Mouse (Mus musculus) cerebellum, postnatal 14 days (tissue): Measurements from ENCODE around the gene Psmc5.
"Not testable (repeated sequence)": the region's sequence is repeated elsewhere in the genome, so short reads cannot be mapped to it uniquely, and the experiment has no call there.

ENCODE experiments used
- DNase-seq, 2 experiments: peaks; one replicate each; pipeline ENCODE4 v3.0.0; 2021; ENCODE audit warnings: mixed read lengths in 2 of 2

Psmc5 gene

DNA sequence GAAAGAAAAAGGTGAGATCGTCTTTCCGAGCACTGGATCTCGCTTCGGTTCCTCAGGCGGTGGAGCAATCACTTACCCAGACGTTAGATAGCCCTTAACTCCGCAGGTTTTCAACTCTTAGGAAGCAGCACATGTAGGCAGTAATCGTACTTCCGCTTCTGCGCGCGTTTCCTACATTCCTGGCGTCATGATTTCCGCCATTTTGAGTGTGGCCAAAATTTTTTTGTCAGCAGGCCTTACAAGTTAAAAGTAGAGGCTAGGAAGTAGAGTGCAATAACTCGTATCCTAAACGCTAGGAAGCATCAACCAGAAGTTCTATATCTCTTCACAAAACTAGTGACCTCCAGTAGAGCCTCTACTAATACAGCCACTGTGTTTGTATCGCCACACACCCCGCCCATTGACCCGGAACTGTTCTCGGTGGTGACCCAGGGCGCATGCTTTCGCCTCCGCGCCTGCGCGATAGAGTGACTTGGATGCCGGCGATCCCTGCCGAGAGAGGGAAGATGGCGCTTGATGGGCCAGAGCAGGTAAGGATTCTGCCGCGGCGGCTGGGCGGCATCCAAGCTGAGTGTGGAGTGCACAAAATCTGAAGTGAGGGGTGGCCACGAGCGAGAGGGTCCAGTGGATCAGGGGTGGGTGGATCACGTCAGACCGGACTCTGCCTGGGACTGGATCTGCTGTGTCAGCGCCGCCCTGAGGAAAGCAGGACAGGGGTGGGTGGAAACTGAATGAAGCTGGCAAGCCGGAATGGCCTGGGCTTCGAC, at the start of gene Psmc5, which contains the start of gene Ftsj3:
Gene Psmc5, plus strand, starts transcription at position 470 of the 767 bp plus-strand sequence.
Gene Ftsj3, minus strand, starts transcription at position 395 of the 767 bp plus-strand sequence.
- DNase-seq: peak; percentile 99

- DNase-seq: no peak
These were observed 43.2 kb upstream of the Psmc5 start for GRCm38 (mm10) chr11:106212771-106213170.

- peak in 1 of 2 experiments; percentile 40 for DNase-seq
These were observed 41.1 kb upstream of the Psmc5 start for GRCm38 (mm10) chr11:106214856-106215255.

DNA sequence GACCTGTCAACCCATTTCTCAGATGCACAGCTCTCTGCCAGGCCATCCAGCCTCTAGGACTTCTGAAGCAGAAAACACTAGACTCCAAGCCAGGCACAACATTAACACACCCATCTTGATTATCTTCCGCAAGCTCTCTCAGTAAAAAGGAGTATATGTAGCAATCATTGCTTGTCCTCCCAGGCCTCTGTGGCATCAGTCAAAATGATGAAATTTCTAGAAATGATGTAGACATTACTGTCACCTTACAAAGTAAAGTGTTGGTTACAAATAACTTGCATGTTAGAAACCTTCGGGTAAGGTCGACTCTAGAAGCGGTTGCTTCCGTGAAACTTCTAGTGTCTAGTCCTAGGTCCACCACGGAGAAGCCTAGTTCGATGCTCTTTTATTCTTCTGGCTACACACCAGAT, 40.5 kb upstream of the Psmc5 start:
- DNase-seq: no peak

DNA sequence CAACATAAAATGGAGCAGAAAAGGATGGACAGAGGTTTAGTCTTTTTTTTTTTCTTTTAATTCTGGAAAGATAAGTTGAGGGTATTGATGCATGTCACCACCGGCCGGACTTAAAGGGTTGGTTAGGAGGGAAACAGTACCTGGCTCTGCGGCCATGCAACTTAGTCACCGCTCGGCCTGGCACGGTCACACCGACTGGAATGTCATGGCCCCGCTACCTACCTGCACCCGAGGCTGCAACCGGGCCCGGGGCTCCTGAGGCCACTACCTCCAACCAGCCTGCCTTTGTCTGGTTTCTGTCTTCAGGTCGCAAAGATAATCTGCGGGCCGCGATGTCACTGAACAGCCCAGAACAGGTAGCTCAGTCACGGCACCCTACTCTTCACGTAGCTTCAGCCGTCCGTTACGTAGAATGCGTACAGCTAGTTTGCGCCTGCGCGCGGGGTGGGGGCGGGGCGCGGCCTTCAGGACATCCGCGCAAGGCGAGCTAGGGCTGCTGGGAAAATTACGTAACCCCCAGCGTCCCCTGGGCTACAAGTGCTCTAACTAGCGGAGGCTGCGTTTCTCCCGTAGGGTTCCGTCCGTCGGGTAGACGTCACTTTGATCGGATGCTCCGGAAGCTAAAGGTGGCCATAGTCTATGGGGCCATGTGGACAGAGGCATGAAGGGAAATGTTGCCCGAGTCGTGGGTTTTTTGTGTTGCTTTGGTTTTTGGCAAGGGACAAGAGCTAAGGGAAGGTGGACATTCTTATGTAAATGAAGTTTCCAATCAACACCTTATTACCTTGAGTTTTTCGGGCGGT, 39.8 kb upstream of the Psmc5 start, which contains the start of gene Ccdc47:
Gene Ccdc47, minus strand, starts transcription at position 418 of the 803 bp plus-strand sequence.
- DNase-seq: peak; percentile 97

DNA sequence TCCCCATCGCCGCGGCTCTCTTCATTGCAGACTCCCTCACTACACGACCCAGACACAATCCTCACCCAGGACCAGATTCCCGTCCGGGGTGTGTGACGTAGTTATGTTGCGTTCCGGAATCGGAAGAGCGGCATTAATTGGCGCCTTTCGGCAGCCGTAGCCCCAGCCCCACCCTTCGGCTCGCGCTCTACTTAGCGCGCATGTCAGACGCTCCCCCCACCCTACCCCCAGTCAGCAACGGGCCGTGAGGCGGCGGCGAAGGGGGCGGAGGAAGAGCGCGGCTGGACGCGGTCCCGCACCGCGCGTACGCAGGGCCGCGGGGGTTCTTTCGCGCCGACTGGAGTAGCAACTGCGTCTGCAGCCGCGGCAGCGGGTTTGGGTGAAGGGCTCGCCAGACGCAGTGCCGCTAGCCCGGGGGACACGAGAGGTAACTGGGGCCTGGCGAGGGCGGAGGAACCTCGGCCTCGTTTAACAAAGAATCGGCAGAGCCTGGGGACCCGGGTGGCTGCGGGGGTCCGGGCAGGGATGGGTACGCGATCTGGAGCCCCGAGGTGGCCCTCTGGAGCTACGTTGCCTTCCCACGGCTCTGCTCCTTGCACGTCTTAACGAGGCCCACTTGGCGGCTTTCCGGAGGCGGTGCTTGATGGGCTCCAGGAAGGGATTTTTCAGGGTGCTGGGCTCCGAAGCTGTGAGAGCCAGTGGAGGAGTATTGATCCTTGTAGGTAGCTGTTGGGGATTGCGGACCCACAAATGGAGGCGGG, 39.0 kb upstream of the Psmc5 start, which contains the start of gene Ddx42:
Gene Ddx42, plus strand, starts transcription at position 197 of the 761 bp plus-strand sequence.
- DNase-seq: peak; percentile 94

GRCm38 (mm10) chr11:106220603-106221002, 35.4 kb upstream of the Psmc5 start:
- no peak for DNase-seq

- DNase-seq: not testable (repeated sequence)
These were observed 22.0 kb upstream of the Psmc5 start for GRCm38 (mm10) chr11:106233978-106234377.

GRCm38 (mm10) chr11:106246834-106247233, 9.1 kb upstream of the Psmc5 start:
- DNase-seq: no peak

- DNase-seq: no peak
These were observed 6.6 kb upstream of the Psmc5 start for GRCm38 (mm10) chr11:106249326-106249725.

GRCm38 (mm10) chr11:106254767-106255166, 1.2 kb upstream of the Psmc5 start:
- peak in 1 of 2 experiments; percentile 9 for DNase-seq

GRCm38 (mm10) chr11:106255174-106255573, 780 bp upstream of the Psmc5 start:
- DNase-seq: peak in 1 of 2 experiments; percentile 45

GRCm38 (mm10) chr11:106256775-106257174, 821 bp downstream of the Psmc5 start:
- DNase-seq: peak; percentile 69 to 74

DNA sequence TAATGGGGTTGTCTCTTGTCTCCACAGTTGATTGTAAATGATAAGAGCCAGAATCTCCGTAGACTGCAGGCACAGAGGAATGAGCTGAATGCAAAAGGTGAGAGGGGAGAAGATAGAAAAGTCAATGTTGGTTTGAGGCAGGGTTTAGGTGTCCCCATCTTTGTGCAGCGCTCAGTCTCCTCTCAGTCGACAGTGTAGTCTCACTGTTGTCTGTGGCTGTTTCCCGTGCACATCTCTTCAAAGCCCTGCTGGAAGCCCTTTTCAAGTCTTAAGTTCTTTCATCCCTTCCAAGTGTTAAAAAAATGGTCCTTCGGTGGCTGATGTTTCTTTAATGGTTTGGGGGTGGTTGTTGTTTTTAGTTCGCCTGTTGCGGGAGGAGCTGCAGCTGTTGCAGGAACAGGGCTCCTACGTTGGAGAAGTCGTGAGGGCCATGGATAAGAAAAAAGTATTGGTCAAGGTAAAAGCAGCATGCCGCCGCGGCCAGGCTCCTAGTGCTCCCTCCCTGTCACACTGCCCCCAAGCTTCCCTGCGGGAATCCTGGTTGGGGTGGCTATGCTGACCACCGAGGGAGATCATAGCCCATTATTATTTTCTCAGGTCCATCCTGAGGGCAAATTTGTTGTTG, 5.0 kb downstream of the Psmc5 start:
- no peak for DNase-seq

GRCm38 (mm10) chr11:106263963-106264362, 8.0 kb downstream of the Psmc5 start:
- DNase-seq: peak in 1 of 2 experiments; percentile 52

- peak in 1 of 2 experiments; percentile 20 for DNase-seq
These were observed 9.0 kb downstream of the Psmc5 start for GRCm38 (mm10) chr11:106264988-106265387.

- no peak for DNase-seq
These were observed 9.6 kb downstream of the Psmc5 start for GRCm38 (mm10) chr11:106265570-106265969.

DNA sequence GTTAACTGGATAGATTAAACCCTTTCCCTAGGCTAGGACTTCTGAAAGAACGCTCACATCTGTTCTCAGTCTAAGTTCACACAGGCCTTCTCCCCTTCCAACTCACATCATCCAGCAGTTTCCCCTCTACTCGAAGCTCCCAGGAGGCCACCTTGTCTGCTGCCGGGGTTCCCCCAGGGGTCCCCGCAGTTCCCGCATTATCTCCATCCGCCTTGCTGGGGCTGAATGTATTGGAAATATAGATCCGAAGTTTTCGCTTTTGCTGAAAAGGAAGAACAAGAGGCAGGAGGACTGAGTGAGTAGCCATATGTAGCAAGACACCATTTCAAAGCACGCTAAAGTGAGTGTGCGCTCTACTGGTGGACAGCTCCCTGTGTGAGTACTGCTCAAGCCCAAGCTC, 10.5 kb downstream of the Psmc5 start:
- DNase-seq: no peak

DNA sequence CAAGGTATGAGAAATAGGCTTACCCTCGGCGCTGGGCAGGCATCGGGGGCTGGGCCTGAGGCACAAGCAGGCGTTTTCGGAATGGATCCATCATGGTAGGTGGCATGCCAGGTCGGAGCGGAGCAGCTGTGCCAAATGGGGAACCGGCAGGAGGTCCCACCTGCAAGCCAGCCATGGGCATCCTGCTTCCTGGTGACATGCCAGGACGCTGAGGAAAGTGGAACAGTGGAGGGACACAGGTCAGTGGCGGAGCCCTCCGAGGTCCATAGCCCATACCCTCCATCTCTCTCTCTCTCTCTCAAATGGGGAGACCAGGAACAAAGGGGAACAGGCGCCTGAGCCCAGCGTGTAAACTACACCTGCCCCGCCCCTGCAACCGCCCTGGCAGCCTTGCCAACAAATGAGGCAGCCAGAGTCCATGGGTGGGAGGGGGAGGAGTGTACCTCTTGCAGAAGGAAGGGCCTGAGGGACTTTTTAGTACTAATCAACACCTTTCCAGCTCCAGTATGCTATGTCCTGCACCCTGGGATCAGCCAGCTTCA, 11.4 kb downstream of the Psmc5 start:
- DNase-seq: peak; percentile 91 to 95

- peak; percentile 63 to 74 for DNase-seq
These were observed 11.9 kb downstream of the Psmc5 start for GRCm38 (mm10) chr11:106267871-106268270.

GRCm38 (mm10) chr11:106268326-106269059, 12.5 kb downstream of the Psmc5 start:
- peak; percentile 88 to 93 for DNase-seq
